Mouse (Mus musculus) erythroblast, adult 5-6 weeks (primary cell): ENCODE measurements around the gene Ccdc121. TPM values are rescaled to one million over a fixed set of nuclear protein-coding genes. Genes with fewer than 3 reads are reported as not detected.
"Not testable (repeated sequence)": the region's sequence is repeated elsewhere in the genome, so short reads cannot be mapped to it uniquely, and the experiment has no call there.

Source experiments
- ATAC-seq: replicated peaks from 2 replicates; pipeline ENCODE4 v1.8.0; 2016; ENCODE audit warnings: moderate number of reproducible peaks, mild to moderate bottlenecking, moderate TSS enrichment, inconsistent platforms; ENCODE audit not compliant: poor library complexity, low FRiP score, severe bottlenecking
- total RNA-seq, 2 experiments: library from RNA; stranded (forward) in 1 of 2; stranded (reverse) in 1 of 2; fragments of 150-400 nt in 1 of 2; fragments of 200-764, 138-1000 nt in 1 of 2; gene quantifications; 2 replicates each; pipeline versions ENCODE4 v1.2.3 to v1.2.4; 2015 to 2017; ENCODE audit warnings: low replicate concordance in 2 of 2

Ccdc121 gene
- total RNA-seq, 2 experiments from 2014 or later, result not detected

DNA sequence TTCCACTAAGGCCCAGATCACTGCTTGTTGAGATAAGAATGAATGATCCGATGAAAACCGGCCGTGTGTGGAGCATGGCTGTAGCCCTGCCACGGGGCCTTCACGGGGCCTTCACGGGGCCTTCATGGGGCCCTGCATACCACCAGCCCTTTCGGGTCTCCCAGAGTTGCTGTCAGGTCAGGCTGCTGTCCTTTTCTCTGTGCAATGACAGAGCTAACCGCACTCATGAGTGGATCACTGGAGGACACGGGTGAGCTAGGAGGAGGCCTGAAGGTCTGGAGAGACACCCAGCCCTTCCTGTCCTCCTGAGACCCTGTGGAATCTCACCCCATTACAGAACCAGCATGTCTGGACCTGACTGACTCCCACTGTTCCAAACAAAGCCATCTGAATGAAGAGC, 6.8 kb upstream of the Ccdc121 start:
- ATAC-seq, result no peak

DNA sequence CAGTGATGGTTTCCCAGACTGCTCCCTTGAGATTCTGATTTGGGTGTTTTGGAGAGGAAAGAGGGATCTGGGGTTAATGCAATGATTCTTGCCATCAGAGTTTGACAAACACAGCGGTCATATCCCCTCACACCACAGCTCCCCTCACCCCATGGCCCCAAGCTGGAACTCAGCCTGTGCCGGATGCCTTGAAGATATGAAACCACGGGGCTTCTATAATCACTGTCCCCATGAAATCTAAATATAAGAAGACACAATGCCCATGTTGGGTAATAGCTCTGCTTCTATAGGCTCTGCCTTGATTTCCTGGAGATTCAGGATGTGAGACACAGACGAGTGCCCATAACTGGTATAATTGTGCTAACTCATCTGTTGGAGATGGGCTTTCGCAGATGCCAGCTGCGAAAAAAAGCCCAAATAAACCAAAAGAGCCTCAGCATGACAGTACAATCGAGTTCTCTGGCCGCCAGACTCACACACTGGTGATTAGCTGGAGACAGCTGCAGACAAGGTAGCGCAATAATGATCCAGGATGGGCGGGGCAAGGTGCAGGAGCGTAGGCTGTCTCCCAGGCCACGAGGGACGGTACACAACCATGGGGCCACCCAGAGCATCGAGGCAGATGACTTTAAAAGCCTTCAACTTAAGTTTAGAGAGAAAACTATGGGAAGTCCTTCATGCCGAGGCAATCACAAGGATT, 1.3 kb upstream of the Ccdc121 start:
- no peak for ATAC-seq

DNA sequence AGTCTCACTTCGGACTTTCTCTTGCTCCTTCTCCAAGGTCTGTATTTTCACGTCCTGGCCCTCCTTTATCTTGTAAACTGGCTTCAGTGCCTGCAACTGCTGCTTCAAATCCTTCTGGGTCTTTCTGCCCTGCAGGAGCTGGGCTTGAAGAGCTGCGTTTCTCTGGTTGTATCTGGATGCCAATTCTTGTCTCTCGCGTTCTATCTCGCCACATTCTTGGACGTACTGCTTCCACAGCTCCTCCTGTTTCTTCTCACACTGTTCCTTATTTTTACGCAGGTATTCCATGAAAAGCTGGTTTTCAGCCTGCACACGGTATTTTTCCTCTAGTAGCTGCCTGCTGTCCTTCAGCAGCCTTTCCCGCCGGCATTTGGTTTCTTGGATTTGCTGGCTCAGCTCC, 396 bp downstream of the Ccdc121 start:
- not testable (repeated sequence) for ATAC-seq

DNA sequence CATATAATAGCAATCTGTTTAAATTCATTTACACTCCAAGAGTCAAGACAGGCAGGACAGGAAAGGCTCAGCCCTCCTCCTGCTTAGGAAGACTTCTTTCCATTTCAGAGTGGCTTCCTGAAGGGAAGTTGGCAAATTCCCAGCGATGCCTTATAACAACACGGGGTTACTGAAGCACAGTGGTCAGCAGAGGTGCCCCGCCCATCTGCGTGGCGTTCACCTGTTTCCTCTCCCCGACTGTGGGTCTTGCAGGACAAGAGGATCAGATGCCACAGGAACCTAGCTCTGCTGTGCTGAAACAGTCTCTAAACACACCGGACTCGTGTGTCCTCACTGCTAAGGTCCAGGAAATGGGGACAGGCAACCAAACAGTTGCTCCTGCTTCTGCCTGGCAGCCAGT, 5.9 kb downstream of the Ccdc121 start:
- ATAC-seq, result no peak

DNA sequence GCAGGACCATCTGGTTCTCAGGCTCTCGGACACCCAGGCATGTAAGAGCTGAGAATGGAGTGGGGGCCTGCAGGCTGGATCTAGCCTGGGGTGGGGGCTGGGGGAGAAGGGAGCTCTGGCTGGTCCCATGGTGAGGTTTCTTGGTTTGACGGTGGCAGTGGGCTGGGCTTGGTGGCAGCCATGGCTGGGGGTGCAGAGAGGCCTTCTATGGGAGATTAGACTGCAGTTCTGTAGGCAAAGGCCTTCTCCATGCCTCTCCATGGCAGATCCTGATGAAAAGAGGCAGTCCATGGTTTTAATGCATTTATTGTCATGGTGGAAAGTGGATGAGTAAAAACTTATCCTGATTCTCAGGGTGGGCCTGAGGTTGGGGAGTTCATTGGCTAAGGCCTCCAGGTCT, 7.8 kb downstream of the Ccdc121 start:
- no peak for ATAC-seq

DNA sequence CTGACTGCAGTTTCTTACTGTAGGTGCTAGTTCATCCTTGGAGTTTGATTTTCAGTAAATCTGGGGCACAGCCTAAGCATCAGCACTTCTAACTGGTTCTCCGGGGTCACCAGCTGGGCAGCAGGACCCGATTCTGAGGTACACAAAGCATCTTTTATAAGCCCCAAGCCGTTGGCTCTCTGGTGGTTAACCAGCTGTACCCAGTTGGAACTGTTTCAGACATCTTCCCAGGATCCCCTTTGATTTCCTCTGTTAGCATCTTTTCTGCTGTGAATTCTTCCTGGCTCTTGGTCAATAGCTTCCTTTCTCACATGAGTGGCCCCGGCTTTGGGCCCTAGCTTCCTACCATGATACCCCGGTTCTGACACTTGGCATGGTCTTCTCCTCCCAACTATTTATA, 26.6 kb downstream of the Ccdc121 start:
- ATAC-seq, result no peak

- no peak for ATAC-seq
Observed at GRCm38 (mm10) chr1:181476557-181476956, 34.7 kb downstream of the Ccdc121 start.

DNA sequence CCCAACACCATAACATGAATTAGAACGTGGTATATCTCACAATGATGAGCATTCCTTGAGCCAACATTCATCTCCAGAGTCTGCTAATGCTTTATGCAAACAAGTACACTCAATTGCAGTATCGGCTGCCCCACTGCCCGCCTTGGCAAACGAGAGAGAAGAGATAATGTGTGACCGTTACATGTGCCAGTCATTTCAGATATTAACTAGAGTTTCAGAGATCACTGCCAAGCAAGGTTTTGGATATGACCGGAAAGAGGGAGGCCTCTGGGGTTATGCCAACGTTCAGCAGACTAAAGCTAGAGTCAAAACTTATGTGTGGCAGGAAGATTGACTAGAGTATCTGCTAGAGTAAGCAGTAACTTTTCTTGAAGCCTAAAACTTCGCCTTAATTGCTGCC, 35.1 kb downstream of the Ccdc121 start:
- ATAC-seq, result no peak

DNA sequence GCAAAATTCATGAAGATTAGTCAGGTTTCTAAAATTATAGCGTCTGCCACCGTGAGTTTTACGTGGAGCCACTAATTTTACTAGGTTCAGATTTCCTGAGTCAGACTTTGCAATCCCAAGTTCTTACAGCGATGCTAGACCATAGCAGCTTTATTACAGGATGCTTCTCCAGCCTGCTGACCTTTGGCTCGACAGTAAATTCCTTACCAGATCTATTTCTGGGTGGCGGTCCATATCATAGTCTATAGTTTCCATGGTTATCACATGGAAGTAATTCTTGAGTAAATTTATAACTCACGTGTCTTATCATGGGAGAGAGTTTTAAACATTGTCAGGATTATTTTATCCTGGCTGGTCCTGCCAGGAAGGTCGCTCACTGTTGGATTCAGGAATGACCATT, 41.8 kb downstream of the Ccdc121 start:
- ATAC-seq, result no peak

DNA sequence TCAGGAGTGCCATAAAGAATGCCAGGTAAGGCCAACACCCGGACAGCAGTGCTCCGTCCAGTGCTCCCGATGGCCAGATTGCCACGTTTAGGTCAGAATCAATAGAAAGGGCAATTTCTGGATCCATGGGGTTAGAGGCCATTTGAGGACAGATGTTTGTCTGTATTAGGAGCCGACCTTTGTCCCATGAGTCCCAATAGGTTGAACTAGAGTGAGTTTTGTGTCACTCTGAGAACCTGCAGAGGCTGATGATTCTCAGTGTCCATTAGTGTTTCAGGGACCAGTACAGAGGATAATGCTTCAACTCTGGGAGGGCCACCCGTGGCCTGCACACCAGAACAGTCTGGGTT, 44.0 kb downstream of the Ccdc121 start:
- ATAC-seq, result no peak

- ATAC-seq, result no peak
Observed at GRCm38 (mm10) chr1:181466601-181467320, 44.5 kb downstream of the Ccdc121 start.

- no peak for ATAC-seq
Observed at GRCm38 (mm10) chr1:181466040-181466439, 45.2 kb downstream of the Ccdc121 start.

DNA sequence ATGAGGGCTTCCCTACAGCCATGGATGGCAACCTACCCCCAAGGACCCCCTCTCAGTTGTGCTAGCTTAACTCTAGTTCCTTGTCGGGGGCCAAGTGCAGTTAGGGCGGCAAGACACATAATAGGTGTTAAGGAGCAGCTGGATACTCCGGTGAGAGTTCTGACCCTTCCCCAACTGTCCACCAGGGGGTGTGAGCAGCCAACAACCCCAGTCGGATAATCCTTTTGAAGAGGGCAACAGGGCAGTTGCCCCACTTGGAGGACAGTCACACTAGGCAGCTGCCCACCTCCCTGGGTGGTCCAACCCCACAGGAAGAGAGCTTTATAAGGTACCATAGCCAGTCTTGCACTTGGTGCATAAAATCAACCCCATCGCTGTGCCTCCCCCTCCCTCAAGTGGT, 46.2 kb downstream of the Ccdc121 start:
- peak; percentile 74; the same call in 1 of the 2 replicates for ATAC-seq

- ATAC-seq, result no peak
Observed at GRCm38 (mm10) chr1:181462906-181463179, 48.4 kb downstream of the Ccdc121 start.

DNA sequence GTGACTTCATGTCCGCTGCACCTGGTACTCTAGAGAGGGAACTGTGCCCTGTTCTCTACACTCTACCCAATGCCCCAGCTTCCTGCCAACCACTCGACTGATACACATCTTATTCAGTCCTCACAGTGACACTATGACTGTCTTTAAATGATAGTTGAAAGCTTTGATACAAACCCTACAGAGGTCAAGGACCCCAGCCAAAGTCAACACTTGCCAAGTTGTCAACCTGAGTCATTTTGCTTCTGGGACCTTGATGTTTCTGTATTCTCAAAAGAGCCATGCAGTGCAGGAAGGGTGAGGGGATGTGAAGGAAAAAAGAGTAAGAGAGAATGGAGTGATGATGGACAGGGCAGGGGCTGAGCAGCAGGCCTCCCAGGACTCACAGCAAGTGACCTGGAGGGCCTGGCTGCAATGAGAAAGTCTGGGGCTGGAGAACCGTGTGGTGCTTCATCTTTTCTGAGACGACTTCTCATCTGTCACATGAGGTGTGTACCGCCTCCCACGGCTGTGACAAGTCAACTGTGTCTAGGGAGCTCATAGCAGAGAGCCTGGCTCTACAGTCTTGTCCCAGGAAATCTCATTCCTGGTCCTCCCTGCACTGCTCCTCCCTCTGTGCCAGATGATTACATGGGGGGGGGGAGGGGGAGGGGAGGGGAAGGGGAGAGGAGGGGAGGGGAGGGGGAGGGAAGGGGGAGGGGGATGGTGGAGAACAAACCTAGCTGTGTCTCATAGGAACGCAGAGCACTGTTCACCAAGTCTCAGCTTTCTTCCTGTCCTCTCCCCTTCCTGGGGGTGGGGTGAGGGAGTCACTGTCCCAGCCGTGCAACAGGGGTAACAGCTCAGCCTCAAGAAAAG, 49.0 kb downstream of the Ccdc121 start:
- no peak for ATAC-seq

DNA sequence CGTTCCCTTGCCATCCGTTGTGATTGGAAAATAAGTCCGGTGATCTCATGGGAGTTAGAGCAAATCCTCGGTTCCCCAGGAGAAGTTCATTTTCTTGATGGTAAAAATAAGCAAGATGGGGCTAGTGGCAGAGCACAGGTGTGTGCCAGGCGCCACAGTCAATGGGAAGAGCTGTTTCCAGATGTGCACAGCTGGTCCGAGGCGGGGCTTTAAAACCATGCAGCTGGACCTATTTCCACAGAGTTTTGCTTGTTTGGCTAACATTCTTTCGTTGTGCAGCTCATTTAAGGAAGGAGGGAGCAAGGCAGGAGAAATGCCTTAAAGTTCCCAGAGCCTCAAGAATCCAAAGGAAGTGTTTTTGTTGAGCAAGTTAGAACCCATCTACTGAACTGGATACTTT, 49.8 kb downstream of the Ccdc121 start:
- ATAC-seq, result no peak

GRCm38 (mm10) chr1:181460283-181460682, 51.0 kb downstream of the Ccdc121 start:
- no peak for ATAC-seq
